In genomic region chr2:31613781-31614180, GRCm38 (mm10) we compare ENCODE assay signal across 23 mouse cellular contexts. TPM values are rescaled to one million over a fixed set of nuclear protein-coding genes. Genes with fewer than 3 reads are reported as not detected.
DNase-seq lines count a peak whose midpoint lies in the region; TF ChIP-seq lines count a peak whose summit lies in the region.
"Had no signal": no experiment of that assay in that cellular context is flagged by ENCODE, and none has a peak within 500 bp of the region (broad histone marks: within the 10 kb centered on the region; RNA-seq: fewer than 3 reads in every experiment).

No protein-coding gene starts in this region.

- TF ChIP-seq CTCF in cortical plate, adult 2 months (IDR thresholded peaks at IDR 0.05; ENCODE audit: extremely low read depth, insufficient read depth, low read length), result 0 out of 2 replicates have a peak, but pooled peaks have one; percentile 9

- peak; percentile 56 for DNase-seq in CD4-positive, CD25-positive, alpha-beta regulatory T cell, adult 2 months (ENCODE audit: low read depth, low spot score)
- peak; percentile 27 for DNase-seq in R1 (ENCODE audit: low read depth, low spot score)
- DNase-seq in right cerebral cortex, postnatal 4 days, result no peak
- DNase-seq in left cerebral cortex, adult 18-20 months (ENCODE audit: low spot score in 2 of 2), result no peak
- no peak for DNase-seq in cerebellum, postnatal 25 days
- DNase-seq: adrenal gland, postnatal 14 days; cerebellum, adult 2 months; cerebellum, postnatal 10 days; gastrocnemius, adult 2 months; gastrocnemius, postnatal 36 days; heart, adult 11 months; heart, postnatal 36 days; kidney, adult 11 months had no signal

- TF ChIP-seq POLR2A in cortical plate, adult 2 months (IDR thresholded peaks at IDR 0.05; ENCODE audit: extremely low read depth, insufficient read depth, low read length), result no peak

- no peak overlapping the region for H3K27ac ChIP-seq in cortical plate, adult 2 months (ENCODE audit: insufficient read depth, low read length)
- H3K27ac ChIP-seq: embryonic facial prominence, embryonic 12.5 days; forebrain, embryonic 12.5 days; gastrocnemius, adult 2 months; heart, embryonic 13.5 days; hindbrain, embryonic 15.5 days had no signal

- H3K4me1 ChIP-seq in cortical plate, adult 2 months (ENCODE audit: control insufficient read depth, insufficient read depth, low read length), result peaks cover 3% of the 10 kb centered on the region; the same call in 1 of the 2 replicates
- H3K4me1 ChIP-seq: embryonic facial prominence, embryonic 12.5 days had no signal

- no peak overlapping the region for H3K4me3 ChIP-seq in cortical plate, adult 2 months (ENCODE audit: insufficient read depth, low read length)
- H3K4me3 ChIP-seq: embryonic facial prominence, embryonic 12.5 days; forebrain, embryonic 12.5 days; gastrocnemius, adult 2 months; heart, embryonic 13.5 days; hindbrain, embryonic 15.5 days had no signal

RNA-seq across cellular contexts. Expression of gene Prdm12, which starts 26.1 kb away (rescaled TPM):
- 0.17 TPM in 2 replicates for polyA plus RNA-seq in cortical plate, adult 2 months (2012; rRNA removed)
- under 1 TPM; 0.14 to 0.26 TPM for total RNA-seq in left cerebral cortex, adult 18-20 months (2021)
- total RNA-seq: adrenal gland, adult 18-20 months; adrenal gland, postnatal 14 days; common myeloid progenitor, adult 5-6 weeks; gastrocnemius, adult 2 months; gastrocnemius, postnatal 36 days; heart, postnatal 36 days had no signal
- polyA plus RNA-seq: cerebellum, adult 2 months; heart, embryonic 13.5 days; heart, postnatal 0 days; intestine, embryonic 14.5 days; Patski had no signal

RNA-seq across cellular contexts. Expression of gene Fubp3, which starts 41.3 kb away (rescaled TPM):
- 35.1 and 39.2 TPM in 2 replicates for polyA plus RNA-seq in cortical plate, adult 2 months (2012; rRNA removed)
- total RNA-seq in left cerebral cortex, adult 18-20 months (2021), result 10 to 100 TPM; 33.3 to 33.8 TPM

RNA-seq across cellular contexts. Expression of gene Exosc2, which starts 56.7 kb away (rescaled TPM):
- 24.4 and 27.3 TPM in 2 replicates for polyA plus RNA-seq in cortical plate, adult 2 months (2012; rRNA removed)
- total RNA-seq in left cerebral cortex, adult 18-20 months (2021), result 10 to 100 TPM; 19.5 to 24.2 TPM

Comparison
In these comparisons a context has a peak if more than half of its experiments do, and no peak if none do; other contexts are left out.
1. DNase-seq: peak in CD4-positive, CD25-positive, alpha-beta regulatory T cell, adult 2 months (single experiment) and R1 (single experiment); none in right cerebral cortex, postnatal 4 days (single experiment), left cerebral cortex, adult 18-20 months (0 of 2) and cerebellum, postnatal 25 days (0 of 2).